Mouse (Mus musculus): ENCODE measurements at regions not wholly inside any gene's neighbourhood (a gene's known extent, or its start where the extent isn't known, plus 50 kb on each side); places are given as distances from the start of the nearest gene placed in this dataset.

- no peak for DNase-seq (ENCODE audit: low spot score)
These were observed 66.8 kb upstream of the Zbtb20 start for GRCm38 (mm10) chr16:42808864-42809263.

- DNase-seq (ENCODE audit: low spot score), result no peak
These were observed 68.1 kb upstream of the Zbtb20 start for GRCm38 (mm10) chr16:42807536-42807935.

GRCm38 (mm10) chr16:42803609-42804008 is 72.1 kb upstream of the Zbtb20 start:
- no peak for DNase-seq (ENCODE audit: low spot score)

- no peak for DNase-seq (ENCODE audit: low spot score)
These were observed 83.1 kb upstream of the Zbtb20 start for GRCm38 (mm10) chr16:42792571-42792970.

- DNase-seq (ENCODE audit: low spot score), result no peak
These were observed 91.0 kb upstream of the Zbtb20 start for GRCm38 (mm10) chr16:42784712-42785111.

GRCm38 (mm10) chr16:42784031-42784430 is 91.7 kb upstream of the Zbtb20 start:
- no peak for DNase-seq (ENCODE audit: low spot score)

GRCm38 (mm10) chr16:42782091-42782679 is 93.5 kb upstream of the Zbtb20 start:
- DNase-seq (ENCODE audit: low spot score), result peak; percentile 42

- DNase-seq (ENCODE audit: low spot score), result peak; percentile 40
These were observed 94.3 kb upstream of the Zbtb20 start for GRCm38 (mm10) chr16:42781096-42782071.

GRCm38 (mm10) chr16:42779957-42780356 is 95.7 kb upstream of the Zbtb20 start:
- DNase-seq (ENCODE audit: low spot score), result no peak

- no peak for DNase-seq (ENCODE audit: low spot score)
These were observed 103.0 kb upstream of the Zbtb20 start for GRCm38 (mm10) chr16:42772640-42773039.

- DNase-seq (ENCODE audit: low spot score), result no peak
These were observed 105.5 kb upstream of the Zbtb20 start for GRCm38 (mm10) chr16:42770199-42770598.

- no peak for DNase-seq (ENCODE audit: low spot score)
These were observed 127.0 kb upstream of the Zbtb20 start for GRCm38 (mm10) chr16:42748681-42749080.

GRCm38 (mm10) chr16:42745943-42746675 is 129.6 kb upstream of the Zbtb20 start:
- DNase-seq (ENCODE audit: low spot score), result no peak

- DNase-seq (ENCODE audit: low spot score), result no peak
These were observed 132.1 kb upstream of the Zbtb20 start for GRCm38 (mm10) chr16:42743538-42743937.

- DNase-seq (ENCODE audit: low spot score), result no peak
These were observed 132.6 kb upstream of the Zbtb20 start for GRCm38 (mm10) chr16:42743120-42743519.

- peak; percentile 40 for DNase-seq (ENCODE audit: low spot score)
These were observed 147.9 kb upstream of the Zbtb20 start for GRCm38 (mm10) chr16:42727826-42728225.

- no peak for DNase-seq (ENCODE audit: low spot score)
These were observed 155.8 kb upstream of the Zbtb20 start for GRCm38 (mm10) chr16:42719915-42720314.

GRCm38 (mm10) chr16:42718452-42718851 is 157.2 kb upstream of the Zbtb20 start:
- no peak for DNase-seq (ENCODE audit: low spot score)

GRCm38 (mm10) chr16:42717828-42718412 is 157.8 kb upstream of the Zbtb20 start:
- DNase-seq (ENCODE audit: low spot score), result no peak

- DNase-seq (ENCODE audit: low spot score), result no peak
These were observed 158.4 kb upstream of the Zbtb20 start for GRCm38 (mm10) chr16:42717075-42717827.

GRCm38 (mm10) chr16:42702676-42703075 is 173.0 kb upstream of the Zbtb20 start:
- DNase-seq (ENCODE audit: low spot score), result no peak
